Mouse (Mus musculus) hindbrain, embryonic 14.5 days (tissue): ENCODE measurements at regions not wholly inside any gene's neighbourhood (a gene's known extent, or its start where the extent isn't known, plus 50 kb on each side); places are given as distances from the start of the nearest gene placed in this dataset.

ENCODE experiments used
- ATAC-seq: fragments of 200-750 bp; cut with Nextera tagmentation; 2 replicates; pipeline ENCODE4 v1.8.0; 2017; ENCODE audit warnings: moderate number of reproducible peaks, mild to moderate bottlenecking, moderate TSS enrichment, moderate library complexity; ENCODE audit not compliant: low FRiP score
- DNase-seq: peaks from one replicate; pipeline ENCODE4 v3.0.0-alpha.2; 2015; ENCODE audit warnings: low spot score
- H3K27ac ChIP-seq: fragments of 300-500 bp; sonication (generic); 2 replicates; pipeline ENCODE4 v1.5.1; 2014; ENCODE audit warnings: mild to moderate bottlenecking, moderate library complexity
- H3K27me3 ChIP-seq: fragments of 300-500 bp; sonication (generic); 2 replicates; pipeline ENCODE4 v1.6.1; 2014; ENCODE audit warnings: mild to moderate bottlenecking, low read length, mixed read lengths; ENCODE audit not compliant: control insufficient read depth, insufficient read depth
- H3K36me3 ChIP-seq: fragments of 300-500 bp; sonication (generic); replicated peaks from 2 replicates; pipeline ENCODE4 v1.6.1; 2014; ENCODE audit not compliant: control insufficient read depth, insufficient read depth
- H3K4me1 ChIP-seq: fragments of 300-500 bp; sonication (generic); replicated peaks from 2 replicates; pipeline ENCODE4 v1.6.1; 2014; ENCODE audit warnings: antibody characterized with exemption, low read length, mixed read lengths; ENCODE audit not compliant: control insufficient read depth, insufficient read depth
- H3K4me2 ChIP-seq: fragments of 300-500 bp; sonication (generic); replicated peaks from 2 replicates; pipeline ENCODE4 v1.6.1; 2014; ENCODE audit warnings: mild to moderate bottlenecking, moderate library complexity
- H3K4me3 ChIP-seq: fragments of 300-500 bp; sonication (generic); replicated peaks from 2 replicates; pipeline ENCODE4 v1.5.1; 2014; ENCODE audit warnings: mild to moderate bottlenecking, low read length
- H3K9ac ChIP-seq: fragments of 300-500 bp; sonication (generic); 2 replicates; pipeline ENCODE4 v1.6.1; 2014
- H3K9me3 ChIP-seq: fragments of 300-500 bp; sonication (generic); 2 replicates; pipeline ENCODE4 v1.6.1; 2016; ENCODE audit warnings: low read length; ENCODE audit not compliant: control insufficient read depth
- WGBS: fragments of 180-500 bp; shearing (Covaris S2); extraction: QIAGEN DNeasy Blood & Tissue Kit; methylation state at CpG from one replicate; pipeline ENCODE4 v1.1.7; 2014; 5-methylcytosine and 5-hydroxymethylcytosine counted together

DNA sequence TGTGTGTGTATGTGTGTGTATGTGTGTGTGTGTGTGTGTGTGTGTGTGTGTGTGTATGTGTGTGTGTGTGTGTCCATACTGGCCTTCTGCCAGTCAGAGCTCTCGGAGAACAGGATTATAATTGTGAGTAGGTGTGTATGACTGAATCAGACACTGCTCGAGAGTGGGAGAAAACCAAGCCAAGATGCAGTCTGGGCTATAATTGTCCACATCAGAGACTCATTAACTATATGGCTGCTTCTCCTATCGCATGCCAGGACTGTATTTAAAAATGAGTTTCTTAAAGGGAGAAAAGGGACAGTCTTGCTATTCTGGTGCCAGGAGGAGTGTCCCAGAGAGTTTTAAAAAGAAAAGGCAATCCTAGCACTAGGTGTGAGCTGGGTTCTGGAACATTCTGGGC, 58.7 kb upstream of the Adpgk start:
- WGBS: 67% methylated on average over 3 of the region's 3 CpGs
- DNase-seq (no peak), ATAC-seq (no peak)

GRCm38 (mm10) chr9:59231947-59232346, 59.4 kb upstream of the Adpgk start:
- no peak for DNase-seq
- Histone ChIP-seq H3K4me1 (no peaks in the 10 kb centered on the region), H3K27ac (no peak overlapping the region), H3K4me2 (no peak overlapping the region), H3K9me3 (no peaks in the 10 kb centered on the region), H3K36me3 (no peaks in the 10 kb centered on the region), H3K9ac (no peak overlapping the region), H3K27me3 (no peaks in the 10 kb centered on the region), H3K4me3 (no peak overlapping the region)
- no peak for ATAC-seq
- WGBS: 78% methylated on average over 7 of the region's 7 CpGs

More for the DNA sequence above, 58.7 kb upstream of the Adpgk start:
- Histone ChIP-seq H3K4me1 (no peaks in the 10 kb centered on the region), H3K36me3 (no peaks in the 10 kb centered on the region), H3K4me2 (no peak overlapping the region), H3K27ac (no peak overlapping the region), H3K4me3 (no peak overlapping the region), H3K27me3 (no peaks in the 10 kb centered on the region), H3K9ac (no peak overlapping the region), H3K9me3 (no peaks in the 10 kb centered on the region)

- Histone ChIP-seq H3K4me2 (no peak overlapping the region), H3K4me3 (no peak overlapping the region), H3K27me3 (no peaks in the 10 kb centered on the region), H3K4me1 (no peaks in the 10 kb centered on the region), H3K27ac (no peak overlapping the region), H3K9ac (no peak overlapping the region), H3K9me3 (no peaks in the 10 kb centered on the region), H3K36me3 (no peaks in the 10 kb centered on the region)
- no peak for DNase-seq
- no peak for ATAC-seq
- WGBS: 75% methylated on average over 5 of the region's 5 CpGs
These were observed 60.2 kb upstream of the Adpgk start for GRCm38 (mm10) chr9:59231186-59231585.

- no peaks in the 10 kb centered on the region for H3K36me3 ChIP-seq
- H3K27ac ChIP-seq: no peak overlapping the region
- ATAC-seq: no peak
- WGBS: 91% methylated on average over 5 of the region's 5 CpGs
- DNase-seq: no peak
- H3K4me2 ChIP-seq: no peak overlapping the region
- H3K9ac ChIP-seq: no peak overlapping the region
- H3K4me3 ChIP-seq: no peak overlapping the region
- H3K9me3 ChIP-seq: no peaks in the 10 kb centered on the region
- H3K4me1 ChIP-seq: no peaks in the 10 kb centered on the region
- no peaks in the 10 kb centered on the region for H3K27me3 ChIP-seq
These were observed 61.2 kb upstream of the Adpgk start for GRCm38 (mm10) chr9:59230161-59230560.

GRCm38 (mm10) chr9:59227948-59228347, 63.4 kb upstream of the Adpgk start:
- Histone ChIP-seq H3K9me3 (no peaks in the 10 kb centered on the region), H3K27me3 (no peaks in the 10 kb centered on the region), H3K27ac (no peak overlapping the region), H3K4me2 (no peak overlapping the region), H3K4me1 (no peaks in the 10 kb centered on the region), H3K9ac (no peak overlapping the region), H3K36me3 (no peaks in the 10 kb centered on the region), H3K4me3 (no peak overlapping the region)
- no peak for ATAC-seq
- no peak for DNase-seq
- WGBS: 84% methylated on average over 4 of the region's 4 CpGs

- Histone ChIP-seq H3K36me3 (no peaks in the 10 kb centered on the region), H3K4me2 (no peak overlapping the region), H3K27me3 (no peaks in the 10 kb centered on the region), H3K4me3 (no peak overlapping the region), H3K4me1 (no peaks in the 10 kb centered on the region), H3K9ac (no peak overlapping the region), H3K9me3 (no peaks in the 10 kb centered on the region), H3K27ac (no peak overlapping the region)
- 84% methylated on average over 4 of the region's 4 CpGs for WGBS
- ATAC-seq (no peak), DNase-seq (no peak)
These were observed 65.0 kb upstream of the Adpgk start for GRCm38 (mm10) chr9:59226361-59226760.

DNA sequence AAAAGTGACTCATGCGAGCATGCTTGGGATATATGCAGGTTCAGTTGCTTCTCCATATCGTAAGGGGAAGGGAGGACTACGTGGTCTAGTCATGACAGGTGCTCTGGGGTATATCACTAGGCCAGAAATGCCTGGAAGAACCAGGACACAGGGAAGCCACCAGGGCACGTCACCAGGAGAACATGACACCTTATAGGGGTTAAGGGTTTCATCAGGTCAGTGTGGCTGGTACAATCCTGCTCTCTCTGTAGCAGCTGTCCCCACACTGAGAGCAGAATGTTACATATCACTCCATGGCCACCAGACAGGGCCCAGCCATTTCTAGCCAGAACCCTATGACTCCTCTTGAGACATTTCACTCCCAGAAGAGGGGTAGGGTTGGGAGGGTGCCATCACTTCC, 72.1 kb upstream of the Adpgk start:
- Histone ChIP-seq H3K9ac (no peak overlapping the region), H3K4me2 (no peak overlapping the region), H3K36me3 (no peaks in the 10 kb centered on the region), H3K4me3 (no peak overlapping the region), H3K9me3 (no peaks in the 10 kb centered on the region), H3K4me1 (no peaks in the 10 kb centered on the region), H3K27ac (no peak overlapping the region), H3K27me3 (no peaks in the 10 kb centered on the region)
- DNase-seq: no peak
- no peak for ATAC-seq
- WGBS: 87% methylated on average over 4 of the region's 4 CpGs

- no peak for ATAC-seq
- Histone ChIP-seq H3K4me1 (no peaks in the 10 kb centered on the region), H3K36me3 (no peaks in the 10 kb centered on the region), H3K4me3 (no peak overlapping the region), H3K9me3 (0 out of 2 replicates have a peak, but pooled peaks cover 4% of the 10 kb centered on the region), H3K27ac (no peak overlapping the region), H3K9ac (no peak overlapping the region), H3K27me3 (no peaks in the 10 kb centered on the region), H3K4me2 (no peak overlapping the region)
- 73% methylated on average over 15 of the region's 15 CpGs for WGBS
- DNase-seq: no peak
These were observed 88.5 kb upstream of the Adpgk start for GRCm38 (mm10) chr9:59202654-59203514.

- no peak overlapping the region for H3K4me3 ChIP-seq
- H3K36me3 ChIP-seq: no peaks in the 10 kb centered on the region
- WGBS: 77% methylated on average over 19 of the region's 19 CpGs
- no peak overlapping the region for H3K9ac ChIP-seq
- DNase-seq: no peak
- H3K4me2 ChIP-seq: no peak overlapping the region
- no peaks in the 10 kb centered on the region for H3K9me3 ChIP-seq
- no peaks in the 10 kb centered on the region for H3K27me3 ChIP-seq
- no peaks in the 10 kb centered on the region for H3K4me1 ChIP-seq
- ATAC-seq: no peak
- no peak overlapping the region for H3K27ac ChIP-seq
These were observed 91.7 kb upstream of the Adpgk start for GRCm38 (mm10) chr9:59199495-59200196.
